Mouse (Mus musculus) hindbrain, postnatal 0 days (tissue): Measurements from ENCODE around the gene Naga. TPM values are rescaled to one million over a fixed set of nuclear protein-coding genes. Genes with fewer than 3 reads are reported as not detected.

Experiments
- ATAC-seq: fragments of 200-750 bp; cut with Nextera tagmentation; 2 replicates; pipeline ENCODE4 v1.8.0; 2017; ENCODE audit warnings: mild to moderate bottlenecking, moderate TSS enrichment, moderate library complexity
- DNase-seq: peaks from one replicate; pipeline ENCODE4 v3.0.0-alpha.2; 2015; ENCODE audit warnings: low spot score
- H3K27ac ChIP-seq: fragments of 300-500 bp; sonication (generic); 2 replicates; pipeline ENCODE4 v1.5.1; 2014; ENCODE audit warnings: mild to moderate bottlenecking
- H3K27me3 ChIP-seq: fragments of 300-500 bp; sonication (generic); 2 replicates; pipeline ENCODE4 v1.6.1; 2014; ENCODE audit warnings: low read length, mixed read lengths; ENCODE audit not compliant: insufficient read depth
- H3K36me3 ChIP-seq: fragments of 300-500 bp; sonication (generic); 2 replicates; pipeline ENCODE4 v1.6.1; 2014; ENCODE audit warnings: low read length, mixed read lengths; ENCODE audit not compliant: insufficient read depth
- H3K4me1 ChIP-seq: fragments of 300-500 bp; sonication (generic); 2 replicates; pipeline ENCODE4 v1.6.1; 2014; ENCODE audit warnings: antibody characterized with exemption, low read length, mixed read lengths; ENCODE audit not compliant: insufficient read depth
- H3K4me2 ChIP-seq: fragments of 300-500 bp; sonication (generic); 2 replicates; pipeline ENCODE4 v1.6.1; 2014; ENCODE audit warnings: low read depth, mild to moderate bottlenecking, low read length, moderate library complexity, mixed read lengths
- H3K4me3 ChIP-seq: fragments of 300-500 bp; sonication (generic); 2 replicates; pipeline ENCODE4 v1.5.1; 2014; ENCODE audit warnings: low read length
- H3K9ac ChIP-seq: fragments of 300-500 bp; sonication (generic); replicated peaks from 2 replicates; pipeline ENCODE4 v1.6.1; 2014; ENCODE audit warnings: mild to moderate bottlenecking, low read length, moderate library complexity, mixed read lengths
- H3K9me3 ChIP-seq: fragments of 300-500 bp; sonication (generic); 2 replicates; pipeline ENCODE4 v1.6.1; 2016; ENCODE audit warnings: low read length, mixed read lengths
- CTCF ChIP-seq: IDR thresholded peaks from 2 replicates; pipeline ENCODE4 v1.5.1; 2016; ENCODE audit warnings: antibody characterized with exemption, control low read depth, low read depth
- WGBS: fragments of 180-500 bp; shearing (Covaris S2); extraction: QIAGEN DNeasy Blood & Tissue Kit; methylation state at CpG from one replicate; pipeline ENCODE4 v1.1.7; 2014; 5-methylcytosine and 5-hydroxymethylcytosine counted together
- polyA plus RNA-seq: library from polyadenylated mRNA; unstranded; fragments of >200 nt; fragmentation: Nextera tagmentation; extraction: Ambion mirVana; gene quantifications from 2 replicates; pipeline ENCODE4 v1.2.1, GENCODE M21; 2015
- total RNA-seq: library from RNA; depleted of rRNA; stranded (reverse); fragments of >200 nt; gene quantifications from 2 replicates; pipeline ENCODE4 v1.2.3, GENCODE M21; 2014

Gene Naga
- total and polyA plus RNA-seq, 2 experiments from 2014 or later, result 36.9 to 41.6 TPM

DNA sequence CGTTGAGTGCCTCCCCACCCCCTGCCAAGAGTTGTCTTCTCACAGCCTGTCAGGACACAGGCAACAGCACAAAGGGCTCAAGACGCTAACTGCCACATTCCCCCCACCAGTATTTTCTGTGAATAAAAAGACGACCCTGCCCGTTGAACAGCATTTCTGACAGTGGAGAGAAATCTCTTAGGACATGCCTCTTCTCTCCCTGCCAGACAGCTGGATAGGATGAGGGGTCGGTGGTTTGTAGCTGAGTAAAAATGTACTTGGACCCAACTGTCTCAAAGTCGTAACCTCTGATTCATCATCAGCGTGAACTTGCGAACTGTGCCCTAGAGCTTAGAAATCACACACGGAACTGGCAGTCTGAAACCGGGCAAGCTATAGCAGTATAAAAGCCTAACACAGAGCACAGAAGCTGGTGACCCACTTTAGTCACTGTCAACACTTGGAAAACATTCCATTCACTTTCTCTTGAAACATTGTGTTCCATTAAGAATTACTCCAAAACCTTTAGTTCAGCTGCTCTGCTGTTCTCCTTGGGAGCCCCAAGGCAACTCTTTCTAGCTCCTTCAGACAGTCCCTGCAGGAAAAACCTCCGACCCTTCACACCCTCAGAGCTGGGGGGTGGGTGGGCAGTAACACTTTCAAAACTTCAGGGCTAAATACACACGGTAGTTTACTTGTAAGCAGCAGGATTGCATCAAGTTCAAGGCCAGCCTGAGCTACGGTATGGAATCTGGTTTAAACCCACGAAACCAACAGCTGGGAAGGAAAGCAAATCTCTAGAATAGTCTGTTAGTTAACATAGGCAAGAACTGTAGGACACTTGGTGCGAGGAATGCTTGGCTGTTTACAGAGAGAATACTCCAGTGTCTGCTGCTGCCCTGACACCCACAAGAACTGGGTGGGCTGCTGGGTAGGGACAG, 39.8 kb upstream of the Naga start:
- DNase-seq (peak; percentile 36), ATAC-seq (0 out of 2 replicates have a peak, but pooled peaks have one; percentile 52)
- WGBS, result 40% methylated on average over 15 of the region's 15 CpGs
- Histone ChIP-seq H3K27ac (peak overlapping the region; percentile 69), H3K36me3 (no peaks in the 10 kb centered on the region), H3K9me3 (no peaks in the 10 kb centered on the region), H3K27me3 (no peaks in the 10 kb centered on the region), H3K4me3 (no peak overlapping the region), H3K4me1 (peaks cover 3% of the 10 kb centered on the region; the same call in 1 of the 2 replicates), H3K9ac (no peak overlapping the region), H3K4me2 (no peak overlapping the region)
- TF ChIP-seq CTCF, result no peak

DNA sequence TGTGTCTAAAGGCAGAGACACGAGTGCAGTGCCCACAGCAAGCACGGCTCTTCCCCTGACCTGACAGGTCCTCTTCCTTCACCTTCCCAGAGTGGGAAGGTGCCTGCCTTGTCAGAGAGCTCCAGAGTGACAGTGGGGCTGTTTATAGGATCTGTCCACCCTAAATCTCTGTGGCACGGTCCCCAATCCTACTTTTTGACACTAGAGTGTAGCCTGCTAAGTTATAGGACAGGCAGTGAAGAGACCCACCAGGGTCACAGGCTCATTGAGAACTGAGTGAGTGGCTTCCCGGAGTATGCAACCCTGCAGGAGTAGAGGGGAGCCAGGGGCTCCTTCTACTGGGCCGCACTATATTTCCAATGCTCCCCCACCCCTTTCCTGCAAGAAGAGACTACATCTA, 39.0 kb upstream of the Naga start:
- DNase-seq, result no peak
- 73% methylated on average over 5 of the region's 5 CpGs for WGBS
- no peaks in the 10 kb centered on the region for H3K36me3 ChIP-seq
- no peaks in the 10 kb centered on the region for H3K9me3 ChIP-seq
- no peak for TF ChIP-seq CTCF
- no peak overlapping the region for H3K9ac ChIP-seq
- no peaks in the 10 kb centered on the region for H3K27me3 ChIP-seq
- no peak for ATAC-seq
- H3K4me2 ChIP-seq, result no peak overlapping the region
- no peak overlapping the region for H3K4me3 ChIP-seq
- H3K27ac ChIP-seq, result peak overlapping the region; percentile 69; the same call in 1 of the 2 replicates
- peaks cover 3% of the 10 kb centered on the region; the same call in 1 of the 2 replicates for H3K4me1 ChIP-seq

DNA sequence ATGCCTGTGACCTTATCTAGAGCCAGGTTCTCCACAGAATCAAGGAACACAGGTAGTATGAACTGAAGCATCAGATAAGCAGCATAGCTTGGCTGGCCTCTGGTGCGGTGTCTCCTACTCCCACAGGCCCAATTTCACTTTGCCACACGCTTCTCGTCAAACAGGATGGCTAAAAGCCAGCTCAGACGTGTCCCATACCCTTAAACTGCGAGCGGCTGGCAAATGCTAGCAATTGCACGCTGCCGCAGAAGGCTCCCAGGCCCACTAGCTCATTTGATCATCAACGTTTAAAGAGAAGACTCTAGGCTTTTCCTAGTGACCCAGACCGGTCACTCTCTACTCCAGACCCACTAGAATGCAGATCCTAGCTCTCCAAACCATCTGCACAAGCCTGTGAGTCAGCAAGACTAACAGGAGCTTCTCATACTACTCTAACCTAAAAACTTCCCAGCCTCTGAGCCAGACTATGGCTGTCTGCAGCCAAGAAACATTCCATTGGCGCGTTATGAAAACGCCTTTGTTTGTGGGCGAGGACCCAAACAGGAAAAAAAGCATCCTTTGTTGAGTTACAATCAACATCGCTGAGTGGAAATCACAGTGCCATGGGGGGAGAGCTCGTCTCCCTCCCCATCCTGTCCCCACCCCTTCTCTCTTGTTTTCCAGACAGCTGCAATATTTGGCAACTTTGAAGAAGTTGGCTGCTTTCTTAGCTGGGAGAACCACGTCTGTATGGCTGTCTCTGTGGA, 37.8 kb upstream of the Naga start:
- Histone ChIP-seq H3K9me3 (no peaks in the 10 kb centered on the region), H3K4me3 (no peak overlapping the region), H3K4me1 (peaks cover 3% of the 10 kb centered on the region; the same call in 1 of the 2 replicates), H3K27me3 (no peaks in the 10 kb centered on the region), H3K36me3 (no peaks in the 10 kb centered on the region), H3K27ac (peak overlapping the region; percentile 42; the same call in 1 of the 2 replicates), H3K4me2 (no peak overlapping the region), H3K9ac (no peak overlapping the region)
- TF ChIP-seq CTCF, result no peak
- ATAC-seq (peak; percentile 54; the same call in 1 of the 2 replicates), DNase-seq (peak; percentile 50)
- 38% methylated on average over 17 of the region's 17 CpGs for WGBS

DNA sequence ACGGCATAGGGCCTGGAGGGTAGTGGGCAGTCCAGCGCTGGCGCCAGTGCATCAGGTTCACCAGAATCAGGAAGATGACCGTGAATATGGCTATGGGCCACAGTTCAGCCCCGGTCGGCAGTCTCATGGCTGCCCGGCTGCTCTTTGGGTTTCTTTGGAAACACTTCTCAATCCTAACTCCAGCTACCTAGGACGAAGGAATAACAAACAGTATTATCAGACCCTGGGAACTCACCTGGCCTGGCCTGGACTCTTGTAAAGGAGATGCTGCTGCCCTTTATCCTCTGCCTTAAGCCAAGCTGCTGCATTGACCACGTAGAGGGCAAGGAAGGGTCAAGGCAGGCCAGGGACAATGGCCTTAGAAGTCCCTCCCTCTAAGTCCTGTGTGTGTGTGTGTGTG, 37.1 kb upstream of the Naga start:
- ATAC-seq (no peak), DNase-seq (no peak)
- H3K4me1 ChIP-seq, result peaks cover 3% of the 10 kb centered on the region; the same call in 1 of the 2 replicates
- no peak overlapping the region for H3K4me2 ChIP-seq
- TF ChIP-seq CTCF, result no peak
- no peaks in the 10 kb centered on the region for H3K36me3 ChIP-seq
- no peak overlapping the region for H3K9ac ChIP-seq
- no peaks in the 10 kb centered on the region for H3K27me3 ChIP-seq
- no peak overlapping the region for H3K4me3 ChIP-seq
- no peaks in the 10 kb centered on the region for H3K9me3 ChIP-seq
- WGBS, result 88% methylated on average over 9 of the region's 9 CpGs
- H3K27ac ChIP-seq, result no peak overlapping the region

DNA sequence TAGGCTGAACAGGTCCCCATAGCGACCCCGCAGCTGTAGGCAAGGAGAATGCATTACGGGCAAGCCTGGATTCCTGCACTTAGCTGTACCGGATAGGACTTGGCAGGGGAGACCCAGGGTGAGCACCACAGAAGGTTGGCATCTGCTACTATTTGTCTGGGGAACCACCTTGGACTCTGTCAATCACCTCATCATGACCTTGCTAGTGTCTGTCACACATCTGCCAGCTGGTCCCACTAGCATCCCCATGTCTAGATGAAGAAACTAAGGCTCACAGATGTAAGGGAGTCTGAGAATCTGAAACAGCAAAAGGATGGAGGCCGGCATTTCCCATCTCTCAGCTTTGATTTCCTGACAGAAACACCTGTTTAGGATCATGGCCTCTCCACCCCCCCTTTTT, 35.7 kb upstream of the Naga start:
- Histone ChIP-seq H3K36me3 (no peaks in the 10 kb centered on the region), H3K27me3 (no peaks in the 10 kb centered on the region), H3K9me3 (no peaks in the 10 kb centered on the region), H3K4me2 (no peak overlapping the region), H3K4me3 (no peak overlapping the region), H3K27ac (no peak overlapping the region), H3K9ac (no peak overlapping the region), H3K4me1 (no peaks in the 10 kb centered on the region; the same call in 1 of the 2 replicates)
- 66% methylated on average over 5 of the region's 5 CpGs for WGBS
- no peak for TF ChIP-seq CTCF
- ATAC-seq (no peak), DNase-seq (no peak)

DNA sequence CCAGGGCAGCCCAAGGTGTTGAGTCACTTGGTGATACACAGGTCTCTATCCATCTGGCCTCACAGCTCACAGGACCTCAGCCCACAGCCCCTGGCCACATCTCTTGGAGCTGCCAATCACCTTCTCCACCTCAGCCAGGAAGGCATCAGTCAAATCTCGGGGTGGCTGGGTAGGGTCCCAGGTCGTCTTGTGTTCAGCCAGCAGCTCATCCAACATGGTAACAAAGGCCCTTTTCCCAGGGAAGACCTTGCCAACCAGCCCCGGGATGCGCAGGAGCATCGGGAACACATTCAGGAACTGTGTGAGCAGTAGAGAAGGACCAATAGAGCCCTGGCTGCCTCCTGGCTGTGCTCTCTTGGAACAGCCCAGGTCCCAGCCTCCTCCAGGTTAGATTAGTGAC, 34.3 kb upstream of the Naga start:
- no peak overlapping the region for H3K4me2 ChIP-seq
- no peaks in the 10 kb centered on the region for H3K27me3 ChIP-seq
- H3K4me1 ChIP-seq, result no peaks in the 10 kb centered on the region; the same call in 1 of the 2 replicates
- no peak for ATAC-seq
- no peak overlapping the region for H3K9ac ChIP-seq
- TF ChIP-seq CTCF, result no peak
- no peaks in the 10 kb centered on the region for H3K9me3 ChIP-seq
- no peak for DNase-seq
- no peaks in the 10 kb centered on the region for H3K36me3 ChIP-seq
- H3K4me3 ChIP-seq, result no peak overlapping the region
- H3K27ac ChIP-seq, result no peak overlapping the region
- 83% methylated on average over 5 of the region's 5 CpGs for WGBS
